Mouse (Mus musculus): ENCODE measurements around the gene Mkrn1. TPM values are rescaled to one million over a fixed set of nuclear protein-coding genes. Genes with fewer than 3 reads are reported as not detected.
"Not testable (repeated sequence)": the region's sequence is repeated elsewhere in the genome, so short reads cannot be mapped to it uniquely, and the experiment has no call there.

Mkrn1 gene
- polyA plus RNA-seq, 1 experiment: 107 TPM

- Histone ChIP-seq H3K27ac (ENCODE audit: insufficient read depth, low read depth, low read length) (no peak overlapping the region), H3K4me3 (ENCODE audit: insufficient read depth, low read length) (no peak overlapping the region), H3K4me1 (ENCODE audit: control insufficient read depth, insufficient read depth, low read length) (no peaks in the 10 kb centered on the region; the same call in 1 of the 2 replicates)
- TF ChIP-seq POLR2A (IDR thresholded peaks at IDR 0.05; ENCODE audit: borderline replicate concordance, low read depth, low read length): no peak
- no peak for TF ChIP-seq CTCF (IDR thresholded peaks at IDR 0.05; ENCODE audit: low read depth, low read length)
Observed at GRCm38 (mm10) chr6:39433174-39433573, 12.9 kb upstream of the Mkrn1 start.

DNA sequence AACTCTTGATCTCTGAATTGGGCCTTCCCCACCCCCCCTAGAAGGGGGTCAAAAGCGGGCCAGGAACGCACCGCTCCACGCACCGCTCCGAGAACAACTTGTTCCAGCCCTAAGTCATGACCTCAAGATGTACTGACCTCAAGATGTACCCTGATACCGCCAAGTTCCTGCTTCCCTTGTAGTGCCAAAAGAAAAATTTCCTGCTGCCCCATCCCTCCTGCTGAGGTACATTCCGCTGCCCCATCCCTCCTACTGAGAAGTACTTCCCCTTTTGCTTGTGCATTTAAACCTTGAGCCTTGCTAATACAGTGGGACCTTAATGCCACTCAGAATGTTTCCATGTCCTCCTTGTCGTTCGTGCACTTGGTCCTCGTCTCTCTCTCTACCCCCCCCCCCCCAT, 10.5 kb upstream of the Mkrn1 start:
- Histone ChIP-seq H3K4me1 (ENCODE audit: control insufficient read depth, insufficient read depth, low read length) (no peaks in the 10 kb centered on the region; the same call in 1 of the 2 replicates), H3K4me3 (ENCODE audit: insufficient read depth, low read length) (no peak overlapping the region), H3K27ac (ENCODE audit: insufficient read depth, low read depth, low read length) (no peak overlapping the region)
- TF ChIP-seq POLR2A (IDR thresholded peaks at IDR 0.05; ENCODE audit: borderline replicate concordance, low read depth, low read length): no peak
- TF ChIP-seq CTCF (IDR thresholded peaks at IDR 0.05; ENCODE audit: low read depth, low read length): no peak

- TF ChIP-seq POLR2A (IDR thresholded peaks at IDR 0.05; ENCODE audit: borderline replicate concordance, low read depth, low read length): no peak
- H3K27ac ChIP-seq (ENCODE audit: insufficient read depth, low read depth, low read length): no peak overlapping the region
- no peak overlapping the region for H3K4me3 ChIP-seq (ENCODE audit: insufficient read depth, low read length)
- H3K4me1 ChIP-seq (ENCODE audit: control insufficient read depth, insufficient read depth, low read length): no peaks in the 10 kb centered on the region; the same call in 1 of the 2 replicates
Observed at GRCm38 (mm10) chr6:39429007-39429788, 8.9 kb upstream of the Mkrn1 start.

- Histone ChIP-seq H3K4me1 (ENCODE audit: control insufficient read depth, insufficient read depth, low read length) (no peaks in the 10 kb centered on the region; the same call in 1 of the 2 replicates), H3K4me3 (ENCODE audit: insufficient read depth, low read length) (no peak overlapping the region), H3K27ac (ENCODE audit: insufficient read depth, low read depth, low read length) (no peak overlapping the region)
- TF ChIP-seq POLR2A (IDR thresholded peaks at IDR 0.05; ENCODE audit: borderline replicate concordance, low read depth, low read length): no peak
- TF ChIP-seq CTCF (IDR thresholded peaks at IDR 0.05; ENCODE audit: low read depth, low read length): no peak
Observed at GRCm38 (mm10) chr6:39427276-39428003, 7.2 kb upstream of the Mkrn1 start.

DNA sequence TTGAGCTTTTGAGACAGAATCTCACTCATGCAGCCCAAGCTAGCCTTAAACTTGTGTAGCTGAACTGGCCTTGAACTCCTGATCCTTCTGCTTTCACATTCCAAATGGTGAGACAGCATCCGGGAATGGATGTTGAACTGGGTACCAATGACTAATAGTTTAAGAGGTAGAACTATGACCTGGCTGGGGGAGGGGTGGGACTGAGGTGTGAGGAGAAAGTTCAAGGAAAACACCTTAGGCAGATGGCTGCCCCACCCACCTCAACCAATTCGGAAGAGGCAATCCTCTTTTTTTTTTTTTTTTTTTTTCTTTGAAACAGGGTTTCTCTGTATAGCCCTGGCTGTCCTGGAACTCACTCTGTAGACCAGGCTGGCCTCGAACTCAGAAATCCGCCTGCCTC, 6.5 kb upstream of the Mkrn1 start:
- Histone ChIP-seq H3K4me1 (ENCODE audit: control insufficient read depth, insufficient read depth, low read length) (no peaks in the 10 kb centered on the region; the same call in 1 of the 2 replicates), H3K4me3 (ENCODE audit: insufficient read depth, low read length) (no peak overlapping the region), H3K27ac (ENCODE audit: insufficient read depth, low read depth, low read length) (no peak overlapping the region)
- TF ChIP-seq POLR2A (IDR thresholded peaks at IDR 0.05; ENCODE audit: borderline replicate concordance, low read depth, low read length) (no peak), CTCF (IDR thresholded peaks at IDR 0.05; ENCODE audit: low read depth, low read length) (no peak)

DNA sequence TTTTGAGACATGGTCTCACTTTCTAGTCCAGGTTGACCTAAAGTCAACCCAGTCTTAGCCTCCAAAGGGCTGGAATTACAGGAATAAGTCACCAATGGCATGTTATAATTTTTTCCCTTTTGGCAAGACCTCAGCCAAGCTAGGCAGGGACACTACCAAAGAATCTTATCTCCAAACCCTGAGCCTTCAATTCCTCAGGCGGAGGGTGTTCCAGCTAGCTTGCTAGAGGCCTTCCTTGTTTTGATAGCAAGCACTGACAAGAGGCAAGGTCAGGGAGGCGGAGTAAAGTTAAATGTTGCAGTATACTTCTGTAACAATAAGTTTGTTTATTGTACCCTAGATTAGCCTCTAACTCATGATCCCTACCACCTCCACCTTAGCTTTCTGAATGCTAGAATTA, 4.9 kb upstream of the Mkrn1 start:
- Histone ChIP-seq H3K27ac (ENCODE audit: insufficient read depth, low read depth, low read length) (no peak overlapping the region), H3K4me3 (ENCODE audit: insufficient read depth, low read length) (no peak overlapping the region), H3K4me1 (ENCODE audit: control insufficient read depth, insufficient read depth, low read length) (no peaks in the 10 kb centered on the region)
- no peak for TF ChIP-seq POLR2A (IDR thresholded peaks at IDR 0.05; ENCODE audit: borderline replicate concordance, low read depth, low read length)
- TF ChIP-seq CTCF (IDR thresholded peaks at IDR 0.05; ENCODE audit: low read depth, low read length): no peak

DNA sequence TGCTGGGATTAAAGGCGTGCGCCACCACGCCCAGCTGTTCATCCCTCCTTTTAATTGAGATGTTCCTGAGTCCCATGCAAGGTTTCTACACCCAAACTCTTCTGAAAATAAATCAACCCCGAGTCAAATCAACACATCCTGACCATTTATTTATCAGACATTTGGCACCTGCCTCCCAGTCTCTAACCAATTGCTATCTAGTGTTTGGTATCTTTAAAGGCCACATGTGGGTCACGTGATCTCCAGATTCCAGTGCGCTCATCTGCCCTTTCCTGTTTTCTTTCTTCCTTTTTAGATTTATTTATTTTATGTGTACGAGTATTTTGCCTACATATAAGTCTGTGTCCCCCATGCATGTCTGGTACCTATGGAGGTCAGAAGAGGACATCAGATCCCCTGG, 3.4 kb upstream of the Mkrn1 start:
- H3K27ac ChIP-seq (ENCODE audit: insufficient read depth, low read depth, low read length): no peak overlapping the region
- no peaks in the 10 kb centered on the region for H3K4me1 ChIP-seq (ENCODE audit: control insufficient read depth, insufficient read depth, low read length)
- H3K4me3 ChIP-seq (ENCODE audit: insufficient read depth, low read length): no peak overlapping the region
- TF ChIP-seq CTCF (IDR thresholded peaks at IDR 0.05; ENCODE audit: low read depth, low read length) (no peak), POLR2A (IDR thresholded peaks at IDR 0.05; ENCODE audit: borderline replicate concordance, low read depth, low read length) (no peak)

GRCm38 (mm10) chr6:39423130-39423551, 2.9 kb upstream of the Mkrn1 start:
- Histone ChIP-seq H3K4me1 (ENCODE audit: control insufficient read depth, insufficient read depth, low read length) (no peaks in the 10 kb centered on the region), H3K27ac (ENCODE audit: insufficient read depth, low read depth, low read length) (no peak overlapping the region), H3K4me3 (ENCODE audit: insufficient read depth, low read length) (no peak overlapping the region)
- TF ChIP-seq CTCF (IDR thresholded peaks at IDR 0.05; ENCODE audit: low read depth, low read length) (no peak), POLR2A (IDR thresholded peaks at IDR 0.05; ENCODE audit: borderline replicate concordance, low read depth, low read length) (no peak)

DNA sequence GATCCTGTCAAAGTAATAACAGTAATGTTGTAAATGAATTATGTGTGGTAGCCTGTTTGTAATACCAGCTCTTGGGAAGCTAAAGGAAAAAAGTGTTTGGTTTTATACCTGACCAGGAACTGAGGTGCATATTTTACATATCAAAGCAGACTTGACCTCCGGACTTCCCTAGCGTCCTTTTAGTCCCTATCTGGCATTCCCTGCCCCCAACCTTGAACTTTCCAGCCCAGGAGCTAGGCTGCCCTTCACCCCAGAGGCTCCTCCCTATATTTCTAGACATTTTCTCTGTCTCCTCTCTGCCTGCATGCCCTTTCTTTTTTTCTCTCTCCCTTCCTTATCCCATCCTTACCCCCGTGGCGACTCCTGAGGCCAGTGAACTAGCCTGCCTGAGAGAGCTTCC, 605 bp upstream of the Mkrn1 start:
- H3K27ac ChIP-seq (ENCODE audit: insufficient read depth, low read depth, low read length): no peak overlapping the region

DNA sequence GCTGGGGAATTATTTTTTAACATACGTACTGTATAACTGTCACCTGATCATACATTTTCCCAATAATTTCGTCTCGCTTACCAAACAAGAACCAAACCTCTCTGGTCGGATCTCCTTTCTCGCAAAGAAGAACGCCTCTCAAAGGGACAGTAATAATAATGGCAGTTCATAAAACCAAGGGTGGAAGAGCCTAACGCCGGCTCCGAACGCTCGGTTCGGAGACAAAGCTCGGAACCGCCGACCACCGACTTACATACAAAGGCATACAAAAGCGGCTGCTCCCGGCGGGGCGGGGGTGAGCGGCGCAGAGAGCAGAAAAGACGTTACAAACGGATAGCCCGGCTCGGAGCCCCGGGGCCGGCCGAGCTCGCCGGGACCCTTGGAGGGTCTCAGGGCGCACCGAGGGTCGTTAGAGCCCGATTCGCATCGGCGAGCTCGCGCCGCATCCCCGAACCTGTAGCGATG, 844 bp downstream of the Mkrn1 start:
- H3K4me1 ChIP-seq (ENCODE audit: control insufficient read depth, insufficient read depth, low read length): peaks cover 19% of the 10 kb centered on the region
- H3K27ac ChIP-seq (ENCODE audit: insufficient read depth, low read depth, low read length): peak overlapping the region; percentile 73
- no peak for TF ChIP-seq CTCF (IDR thresholded peaks at IDR 0.05; ENCODE audit: low read depth, low read length)
- TF ChIP-seq POLR2A (IDR thresholded peaks at IDR 0.05; ENCODE audit: borderline replicate concordance, low read depth, low read length): no peak
- H3K4me3 ChIP-seq (ENCODE audit: insufficient read depth, low read length): peak overlapping the region; percentile 95

More for the DNA sequence above, 605 bp upstream of the Mkrn1 start:
- TF ChIP-seq CTCF (IDR thresholded peaks at IDR 0.05; ENCODE audit: low read depth, low read length) (no peak), POLR2A (IDR thresholded peaks at IDR 0.05; ENCODE audit: borderline replicate concordance, low read depth, low read length) (no peak)
- H3K4me1 ChIP-seq (ENCODE audit: control insufficient read depth, insufficient read depth, low read length): peaks cover 18% of the 10 kb centered on the region
- no peak overlapping the region for H3K4me3 ChIP-seq (ENCODE audit: insufficient read depth, low read length)

DNA sequence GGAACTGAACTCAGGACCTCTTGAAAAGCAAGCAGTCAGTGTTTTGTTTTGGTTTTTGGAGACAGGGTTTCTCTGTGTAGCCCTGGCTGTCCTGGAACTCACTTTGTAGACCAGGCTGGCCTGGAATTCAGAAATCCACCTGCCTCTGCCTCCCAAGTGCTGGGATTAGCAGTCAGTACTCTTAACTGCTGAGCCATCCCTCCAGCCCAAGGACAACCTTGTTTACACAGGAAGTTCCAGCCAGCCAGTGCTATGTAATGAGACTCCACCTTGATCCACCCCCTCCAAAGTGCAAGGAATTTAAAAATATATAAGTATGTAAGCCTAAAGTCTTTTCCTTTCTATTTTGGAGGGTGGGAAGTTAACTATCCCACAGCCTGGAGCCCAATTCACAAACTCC, 3.6 kb downstream of the Mkrn1 start:
- H3K4me3 ChIP-seq (ENCODE audit: insufficient read depth, low read length): not testable (repeated sequence)
- Histone ChIP-seq H3K27ac (ENCODE audit: insufficient read depth, low read depth, low read length) (peak overlapping the region; percentile 62), H3K4me1 (ENCODE audit: control insufficient read depth, insufficient read depth, low read length) (peaks cover 19% of the 10 kb centered on the region)

Data from bone marrow macrophage, adult 2 months (primary cell).